Mouse (Mus musculus) embryonic stem cell, embryonic (primary cell): ENCODE measurements around the gene Ftcd.

Experiments
- CTCF ChIA-PET, 4 experiments: fragments of 300-600 bp in 2 of 4; fragments of 350-600 bp in 2 of 4; sonication (Branson Sonifier 250); formaldehyde crosslinking; loops; one replicate each; lab custom pipeline; 2022; ENCODE audit warnings: inconsistent platforms in 2 of 4; lab: Charles Lee
- POLR2A ChIA-PET, 4 experiments: fragments of 300-600 bp in 2 of 4; fragments of 350-600 bp in 2 of 4; sonication (Branson Sonifier 250); formaldehyde crosslinking; loops; one replicate each; lab custom pipeline; 2022; ENCODE audit warnings: antibody characterized with exemption in 4 of 4, inconsistent platforms in 1 of 4; lab: Charles Lee

The Ftcd gene

GRCm38 (mm10) chr10:76575374-76575773, at the start of gene Ftcd:
Ftcd (plus strand) TSS chr10:76575648.
- ChIA-PET CTCF (interaction anchor here in 1 of 4 experiments (0.8 kb wide), 1 partner anchor 931 kb away, joined by 4 read pairs; no protein-coding TSS in a partner anchor), POLR2A (no interaction called here)

GRCm38 (mm10) chr10:76530922-76531321, 44.5 kb upstream of the Ftcd start:
- CTCF ChIA-PET, result interaction anchor here in 2 of 4 experiments (1.0 kb wide), 3 partner anchors 18 to 139 kb away, joined by 3 to 9 read pairs (median 5); no protein-coding TSS in a partner anchor
- POLR2A ChIA-PET, result interaction anchor here in 3 of 4 experiments (0.7 to 1.5 kb wide), 10 partner anchors 17 to 293 kb away, joined by 3 to 5 read pairs (median 3); partner anchors contain the start of genes AC141477.1 (in 1 of the 3) and Prmt2 (in 1 of the 3)

- ChIA-PET POLR2A (interaction anchor here in 3 of 4 experiments (0.7 to 1.6 kb wide), 11 partner anchors 18 to 294 kb away, joined by 3 to 5 read pairs (median 3); partner anchors contain the start of genes AC141477.1 (in 1 of the 3) and Prmt2 (in 1 of the 3)), CTCF (interaction anchor here in 3 of 4 experiments (0.5 to 1.0 kb wide), 5 partner anchors 18 to 139 kb away, joined by 3 to 9 read pairs (median 3); partner anchors contain the start of gene AC141477.1 (in 1 of the 3))
Observed at GRCm38 (mm10) chr10:76531375-76531774, 44.1 kb upstream of the Ftcd start, which contains the start of gene Lss. Lss (plus strand) TSS chr10:76531588.

GRCm38 (mm10) chr10:76531828-76532227, 43.6 kb upstream of the Ftcd start:
- ChIA-PET CTCF (interaction anchor here in 3 of 4 experiments (0.5 to 1.0 kb wide), 5 partner anchors 18 to 140 kb away, joined by 3 to 9 read pairs (median 3); partner anchors contain the start of gene AC141477.1 (in 1 of the 3)), POLR2A (interaction anchor here in 3 of 4 experiments (0.5 to 1.6 kb wide), 12 partner anchors 10 to 294 kb away, joined by 3 to 5 read pairs (median 4); partner anchors contain the start of genes AC141477.1 (in 1 of the 3) and Prmt2 (in 1 of the 3))

- ChIA-PET POLR2A (interaction anchor here in 1 of 4 experiments (1.0 to 1.4 kb wide), 3 partner anchors 13 to 107 kb away, joined by 3 read pairs; no protein-coding TSS in a partner anchor), CTCF (interaction anchor here in 1 of 4 experiments (1.0 to 1.1 kb wide), 2 partner anchors 15 to 22 kb away, joined by 3 read pairs; no protein-coding TSS in a partner anchor)
Observed at GRCm38 (mm10) chr10:76535526-76535925, 39.9 kb upstream of the Ftcd start.

- POLR2A ChIA-PET, result interaction anchor here in 1 of 4 experiments (1.0 to 1.3 kb wide), 3 partner anchors 13 to 49 kb away, joined by 3 read pairs; no protein-coding TSS in a partner anchor
- CTCF ChIA-PET, result no interaction called here
Observed at GRCm38 (mm10) chr10:76537619-76538018, 37.8 kb upstream of the Ftcd start.

- ChIA-PET CTCF (interaction anchor here in 2 of 4 experiments (1.2 to 1.3 kb wide), 2 partner anchors 82 to 150 kb away, joined by 3 to 5 read pairs; partner anchors contain the start of gene Col6a2 (in 1 of the 2)), POLR2A (interaction anchor here in 2 of 4 experiments (0.6 to 1.8 kb wide), 6 partner anchors 9 to 215 kb away, joined by 3 to 5 read pairs (median 4); no protein-coding TSS in a partner anchor)
Observed at GRCm38 (mm10) chr10:76541336-76542085, 33.9 kb upstream of the Ftcd start.

GRCm38 (mm10) chr10:76542636-76543375, 32.6 kb upstream of the Ftcd start:
- ChIA-PET CTCF (no interaction called here), POLR2A (interaction anchor here in 2 of 4 experiments (0.6 to 1.8 kb wide), 3 partner anchors 11 to 116 kb away, joined by 3 to 4 read pairs (median 3); no protein-coding TSS in a partner anchor)

- CTCF ChIA-PET, result interaction anchor here in 1 of 4 experiments (1.3 kb wide), 1 partner anchor 155 kb away, joined by 3 read pairs; no protein-coding TSS in a partner anchor
- POLR2A ChIA-PET, result interaction anchor here in 1 of 4 experiments (0.5 kb wide), 1 partner anchor 1639 kb away, joined by 3 read pairs; no protein-coding TSS in a partner anchor
Observed at GRCm38 (mm10) chr10:76546566-76546965, 28.9 kb upstream of the Ftcd start.

GRCm38 (mm10) chr10:76548218-76548617, 27.2 kb upstream of the Ftcd start:
- ChIA-PET POLR2A (interaction anchor here in 2 of 4 experiments (0.5 to 1.9 kb wide), 4 partner anchors 9 to 32 kb away, joined by 3 to 6 read pairs (median 4); no protein-coding TSS in a partner anchor), CTCF (no interaction called here)

- POLR2A ChIA-PET, result interaction anchor here in 3 of 4 experiments (0.5 to 1.0 kb wide), 4 partner anchors 8 to 448 kb away, joined by 3 read pairs; no protein-coding TSS in a partner anchor
- CTCF ChIA-PET, result interaction anchor here in 3 of 4 experiments (0.6 to 2.7 kb wide), 11 partner anchors 16 to 456 kb away, joined by 3 to 18 read pairs (median 3); partner anchors contain the start of gene Col6a1 (in 1 of the 3)
Observed at GRCm38 (mm10) chr10:76550458-76550857, 25.0 kb upstream of the Ftcd start.

GRCm38 (mm10) chr10:76551556-76551955, 23.9 kb upstream of the Ftcd start:
- ChIA-PET POLR2A (interaction anchor here in 1 of 4 experiments (0.9 to 1.4 kb wide), 4 partner anchors 11 to 182 kb away, joined by 3 to 4 read pairs (median 3); no protein-coding TSS in a partner anchor), CTCF (interaction anchor here in 2 of 4 experiments (0.6 to 1.5 kb wide), 3 partner anchors 176 to 187 kb away, joined by 3 to 5 read pairs (median 4); no protein-coding TSS in a partner anchor)

- POLR2A ChIA-PET, result interaction anchor here in 2 of 4 experiments (1.5 to 1.8 kb wide), 2 partner anchors 16 kb away, joined by 3 to 4 read pairs; no protein-coding TSS in a partner anchor
- CTCF ChIA-PET, result no interaction called here
Observed at GRCm38 (mm10) chr10:76554061-76554460, 21.4 kb upstream of the Ftcd start.

- ChIA-PET POLR2A (no interaction called here), CTCF (no interaction called here)
Observed at GRCm38 (mm10) chr10:76561972-76562371, 13.5 kb upstream of the Ftcd start, which contains the start of gene Spatc1l. Spatc1l (plus strand) TSS chr10:76562272.

GRCm38 (mm10) chr10:76569996-76570685, 5.3 kb upstream of the Ftcd start:
- ChIA-PET CTCF (interaction anchor here in 3 of 4 experiments (0.7 to 1.5 kb wide), 4 partner anchors 158 to 179 kb away, joined by 3 to 7 read pairs (median 3); no protein-coding TSS in a partner anchor), POLR2A (interaction anchor here in 2 of 4 experiments (0.6 to 1.9 kb wide), 9 partner anchors 15 to 163 kb away, joined by 3 to 4 read pairs (median 3); partner anchors contain the start of gene Lss (in 1 of the 2))

- CTCF ChIA-PET, result no interaction called here
- POLR2A ChIA-PET, result interaction anchor here in 2 of 4 experiments (0.6 to 1.6 kb wide), 4 partner anchors 8 to 108 kb away, joined by 3 to 4 read pairs (median 3); partner anchors contain the start of gene Lss (in 1 of the 2)
Observed at GRCm38 (mm10) chr10:76571070-76571469, 4.4 kb upstream of the Ftcd start.
